Mouse (Mus musculus) heart, postnatal 0 days (tissue): ENCODE measurements at regions not wholly inside any gene's neighbourhood (a gene's known extent, or its start where the extent isn't known, plus 50 kb on each side); places are given as distances from the start of the nearest gene placed in this dataset.

Source experiments
- CTCF ChIP-seq: IDR thresholded peaks from 2 replicates; pipeline ENCODE4 v1.5.1; 2016; ENCODE audit warnings: antibody characterized with exemption, control low read depth, low read depth
- EP300 ChIP-seq: IDR thresholded peaks from 2 replicates; pipeline ENCODE4 v1.6.1; 2016; ENCODE audit warnings: antibody characterized with exemption, low read depth

DNA sequence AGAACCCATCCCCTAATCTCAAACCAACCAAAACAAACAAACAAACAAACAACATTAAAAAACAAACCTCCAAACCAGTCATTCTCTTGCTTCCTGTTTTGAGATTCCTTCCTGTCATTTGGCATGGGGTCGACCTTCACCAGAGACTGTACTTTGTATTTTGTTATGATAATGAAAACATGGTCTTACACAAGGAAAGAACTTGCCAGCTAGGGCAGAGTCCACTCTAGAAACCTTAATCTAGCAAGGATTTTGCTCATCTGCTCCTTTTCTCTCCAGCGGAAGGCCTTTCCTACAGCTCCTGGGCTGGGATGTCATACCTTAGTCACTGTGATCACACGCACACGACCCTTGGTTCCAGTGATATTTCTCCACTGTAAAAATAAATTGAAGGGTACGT is 75.0 kb upstream of the Vash1 start:
- TF ChIP-seq CTCF (no peak), EP300 (no peak)
